Mouse (Mus musculus) Patski (cell line): ENCODE data around the gene Gm3233. TPM values are rescaled to one million over a fixed set of nuclear protein-coding genes. Genes with fewer than 3 reads are reported as not detected.
A peak's percentile ranks its signal among the peaks of the same experiment; 100 is the strongest.
"Not testable (repeated sequence)": the region's sequence is repeated elsewhere in the genome, so short reads cannot be mapped to it uniquely, and the experiment has no call there.

Experiments
- ATAC-seq: fragments of 100-300 bp; one replicate; pipeline ENCODE4 v1.8.0; 2021
- CTCF ChIA-PET: fragments of 350-600 bp; sonication (Branson Sonifier 250); formaldehyde crosslinking; loops from one replicate; lab custom pipeline; 2022; ENCODE audit warnings: inconsistent platforms; lab: Charles Lee
- POLR2A ChIA-PET: fragments of 350-600 bp; sonication (Branson Sonifier 250); formaldehyde crosslinking; loops from one replicate; lab custom pipeline; 2022; ENCODE audit warnings: antibody characterized with exemption, inconsistent platforms; lab: Charles Lee
- DNase-seq: peaks from one replicate; pipeline ENCODE4 v3.0.0-alpha.2; 2011; ENCODE audit warnings: low read depth, low spot score
- H3K27me3 ChIP-seq: fragments of 371-371 bp; one replicate; pipeline ENCODE4 v1.5.1; 2021
- CTCF ChIP-seq: fragments of 100-300 bp; IDR thresholded peaks from one replicate; pipeline ENCODE4 v1.5.1; 2021
- in situ Hi-C: fragments of 300-500 bp; cut with MboI; formaldehyde crosslinking; loops from 3 replicates; pipeline ENCODE4 v1.11.1; 2018; ENCODE audit warnings: low pct_unique_long_range_greater_than_20kb, mixed read lengths
- polyA plus RNA-seq: library from polyadenylated mRNA; unstranded; gene quantifications from one replicate; pipeline ENCODE4 v1.2.3, GENCODE M21; 2021

Gm3233 gene
- polyA plus RNA-seq, 1 experiment from 2014 or later = not detected

DNA sequence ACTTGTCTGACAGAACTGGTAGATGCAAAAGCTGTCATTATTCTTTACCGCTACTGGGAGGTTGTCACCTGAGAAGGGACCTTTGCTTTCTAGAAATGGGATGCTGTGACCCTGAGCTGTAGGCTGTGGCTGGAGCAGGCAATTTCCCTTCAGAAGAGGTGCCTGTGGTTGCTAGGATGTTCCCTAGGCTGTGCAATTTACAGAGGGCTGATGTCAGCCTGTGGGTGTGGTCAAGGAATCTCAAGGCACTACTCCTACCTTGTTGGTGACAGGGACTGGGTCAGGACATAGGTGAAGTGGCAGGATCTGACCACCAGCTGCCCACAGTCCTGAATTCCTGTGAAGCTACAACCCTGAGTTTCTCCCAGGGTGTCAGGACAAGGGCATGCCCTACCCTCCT lies 10.2 kb upstream of the Gm3233 start:
- in situ Hi-C loops = no loop called here
- DNase-seq = no peak
- TF ChIP-seq CTCF = no peak
- POLR2A ChIA-PET = no interaction called here
- H3K27me3 ChIP-seq = peaks cover 4% of the 10 kb centered on the region
- CTCF ChIA-PET = no interaction called here
- no peak for ATAC-seq

DNA sequence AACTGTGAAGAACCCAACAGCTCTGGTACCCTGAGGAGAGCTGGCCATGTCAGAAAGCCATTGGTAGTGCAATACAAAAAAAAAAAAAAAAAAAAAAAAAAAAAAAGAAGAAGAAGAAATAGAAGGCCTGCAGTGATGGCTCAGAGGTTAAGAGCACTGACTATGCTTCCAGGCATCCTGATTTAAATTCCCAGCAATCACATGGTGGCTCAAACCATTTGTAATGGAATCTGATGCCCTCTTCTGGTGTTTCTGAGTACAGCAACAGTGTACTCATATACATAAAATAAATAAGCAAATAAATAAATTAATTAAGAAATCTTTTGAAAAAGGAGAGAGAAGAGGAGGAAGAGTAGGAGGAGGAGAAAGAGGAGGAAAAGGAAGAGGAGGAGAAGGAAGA lies 6.0 kb downstream of the Gm3233 start:
- CTCF ChIA-PET = no interaction called here

DNA sequence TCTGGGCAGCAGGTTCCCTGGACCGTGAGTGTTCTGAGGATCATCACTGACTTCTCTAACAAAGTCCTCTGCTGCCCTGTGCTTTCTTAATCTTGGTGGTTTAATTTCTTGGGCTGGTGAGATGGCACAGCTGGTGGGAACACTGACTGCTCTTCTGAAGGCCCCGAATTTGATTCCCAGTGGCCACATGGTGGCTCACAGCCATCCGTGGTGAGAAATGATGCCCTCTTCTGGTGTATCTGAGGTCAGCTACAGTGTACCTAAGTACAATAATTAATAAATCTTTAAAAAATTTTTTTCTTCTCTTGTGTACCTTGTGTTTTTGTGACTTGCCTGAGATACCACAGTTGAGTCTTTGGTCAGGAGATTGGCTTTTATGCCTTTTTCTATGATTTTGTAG lies 7.2 kb downstream of the Gm3233 start:
- POLR2A ChIA-PET, CTCF ChIA-PET, H3K27me3 ChIP-seq, in situ Hi-C loops, DNase-seq, ATAC-seq: not testable (repeated sequence)

More for the DNA sequence above, 6.0 kb downstream of the Gm3233 start:
- in situ Hi-C loops = no loop called here
- no peak for TF ChIP-seq CTCF
- DNase-seq = no peak
- POLR2A ChIA-PET = interaction anchor here (0.7 kb wide), 1 partner anchor 163 kb away, joined by 5 read pairs; no protein-coding TSS in a partner anchor
- no peak for ATAC-seq
- H3K27me3 ChIP-seq = peaks cover 5% of the 10 kb centered on the region

DNA sequence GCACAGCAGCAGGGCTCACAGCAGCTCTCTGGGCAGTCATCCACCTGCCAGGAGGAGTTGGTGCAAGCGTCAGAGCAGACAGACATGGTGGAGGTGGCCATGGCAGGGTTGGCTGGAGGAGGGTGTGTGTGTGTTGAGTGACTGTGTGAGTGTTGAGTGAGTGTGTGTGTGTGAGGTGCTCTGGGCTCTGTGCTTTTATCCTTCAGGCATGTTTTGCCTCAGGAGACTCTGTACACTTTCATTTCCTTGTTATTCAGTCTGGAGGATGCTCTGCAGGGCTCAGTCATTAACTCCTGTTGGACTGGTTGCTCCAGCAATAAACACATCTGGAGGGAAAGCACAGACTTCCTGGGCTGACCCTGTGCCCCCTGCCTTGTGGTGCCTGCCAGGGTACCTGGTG lies 8.2 kb downstream of the Gm3233 start, which contains the start of gene Gm9736:
Gm9736 (minus strand) TSS at position 101 of the 400 bp plus-strand sequence.
- ATAC-seq, CTCF ChIA-PET, DNase-seq, POLR2A ChIA-PET, H3K27me3 ChIP-seq, in situ Hi-C loops: not testable (repeated sequence)

DNA sequence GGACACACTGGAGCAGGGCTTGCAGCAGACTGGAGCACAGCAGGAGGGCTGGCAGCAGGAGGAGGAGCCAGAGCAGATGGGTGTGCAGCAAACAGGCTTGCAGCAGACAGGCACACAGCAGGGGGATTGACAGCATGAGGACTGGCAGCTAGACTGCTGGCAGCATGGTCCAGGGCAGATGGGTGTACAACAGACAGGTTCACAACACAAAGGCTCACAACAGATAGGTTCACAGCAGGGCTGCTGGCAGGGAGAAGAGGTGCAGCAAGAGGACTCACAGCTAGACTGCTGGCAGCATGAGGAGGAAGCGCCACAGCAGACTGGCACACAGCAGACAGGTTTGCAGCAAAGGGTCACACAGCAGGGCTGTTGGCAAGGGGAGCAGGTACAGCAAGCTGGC lies 8.8 kb downstream of the Gm3233 start:
- CTCF ChIA-PET, H3K27me3 ChIP-seq, ATAC-seq, in situ Hi-C loops, DNase-seq, POLR2A ChIA-PET: not testable (repeated sequence)

DNA sequence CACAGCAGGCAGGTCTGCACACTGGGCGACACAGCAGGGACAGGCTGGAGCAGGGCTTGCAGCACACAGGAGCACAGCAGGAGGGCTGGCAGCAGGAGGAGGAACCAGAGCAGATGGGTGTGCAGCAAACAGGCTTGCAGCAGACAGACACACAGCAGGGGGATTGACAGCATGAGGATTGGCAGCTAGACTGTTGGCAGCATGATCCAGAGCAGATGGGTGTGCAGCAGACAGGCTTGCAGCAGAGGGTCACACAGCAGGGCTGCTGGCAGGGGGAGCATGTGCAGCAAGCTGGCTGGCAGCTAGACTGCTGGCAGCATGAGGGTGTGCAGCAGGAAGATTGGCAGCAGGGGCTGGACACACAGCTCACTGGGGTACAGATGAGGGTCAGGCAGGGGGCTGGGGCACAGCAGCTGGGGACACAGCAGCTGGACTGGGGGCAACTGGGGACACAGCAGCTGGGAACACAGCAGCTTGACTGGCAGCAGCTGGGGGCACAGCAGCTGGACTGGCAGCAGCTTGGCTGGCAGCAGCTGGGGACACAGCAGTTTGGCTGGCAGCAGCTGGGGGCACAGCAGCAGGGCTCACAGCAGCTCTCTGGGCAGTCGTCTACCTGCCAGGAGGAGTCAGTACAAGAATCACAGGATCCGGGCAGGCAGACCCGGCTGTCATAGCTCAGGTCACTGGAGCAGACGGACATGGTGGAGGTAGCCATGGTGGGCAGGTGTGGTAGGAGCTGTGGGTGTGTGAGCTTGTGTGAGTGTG lies 17.4 kb downstream of the Gm3233 start, which contains the start of gene Gm18596:
Gm18596 (minus strand) TSS at position 715 of the 765 bp plus-strand sequence.
- CTCF ChIA-PET, DNase-seq, ATAC-seq, POLR2A ChIA-PET, in situ Hi-C loops: not testable (repeated sequence)
- H3K27me3 ChIP-seq = peaks cover 26% of the 10 kb centered on the region

DNA sequence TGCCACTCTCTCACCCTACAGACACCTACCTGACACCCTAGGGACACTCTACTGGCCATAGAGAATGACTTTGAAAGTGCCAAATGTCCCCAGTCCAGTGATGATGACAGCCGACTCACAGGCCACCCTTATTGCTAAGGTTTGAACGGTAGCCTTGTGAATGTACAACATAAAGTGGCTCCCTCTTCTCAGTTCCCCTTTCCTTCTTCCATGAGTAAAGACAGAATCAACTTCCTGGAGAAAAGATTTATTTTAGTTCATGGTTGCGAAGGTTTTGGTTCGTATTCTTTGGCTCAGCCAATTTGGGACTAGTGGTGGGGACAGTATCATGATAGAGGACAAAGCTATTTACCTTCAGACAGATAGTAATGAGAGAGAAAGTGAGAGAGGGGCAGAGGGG lies 20.6 kb downstream of the Gm3233 start:
- POLR2A ChIA-PET = no interaction called here
- peaks cover 28% of the 10 kb centered on the region for H3K27me3 ChIP-seq
- DNase-seq = no peak
- CTCF ChIA-PET = interaction anchor here (1.2 kb wide), 1 partner anchor 14 kb away, joined by 3 read pairs; no protein-coding TSS in a partner anchor
- TF ChIP-seq CTCF = no peak
- in situ Hi-C loops = no loop called here
- ATAC-seq = no peak

DNA sequence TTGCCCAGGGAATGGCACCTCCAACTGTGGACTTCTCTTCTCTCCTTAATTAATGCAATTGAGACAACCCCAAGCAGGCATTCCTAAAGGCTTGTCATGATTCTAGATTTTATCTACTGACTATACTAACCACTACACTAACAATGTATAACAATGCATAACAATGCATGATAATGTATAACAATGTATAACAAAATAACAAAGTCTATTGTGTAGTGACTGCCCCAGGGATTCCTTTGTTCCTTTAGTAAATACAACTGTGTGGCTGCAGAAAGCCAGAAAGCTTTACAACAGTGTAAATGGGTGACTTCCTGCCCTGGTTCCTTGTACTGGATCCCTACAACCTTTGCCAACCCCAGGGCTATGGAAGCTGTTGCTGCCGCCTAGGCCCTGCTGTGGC lies 23.6 kb downstream of the Gm3233 start:
- DNase-seq (no peak), ATAC-seq (no peak)
- ChIA-PET POLR2A (no interaction called here), CTCF (interaction anchor here (1.2 kb wide), 1 partner anchor 9 kb away, joined by 3 read pairs; no protein-coding TSS in a partner anchor)
- in situ Hi-C loops = no loop called here
- peaks cover 18% of the 10 kb centered on the region for H3K27me3 ChIP-seq
- no peak for TF ChIP-seq CTCF

DNA sequence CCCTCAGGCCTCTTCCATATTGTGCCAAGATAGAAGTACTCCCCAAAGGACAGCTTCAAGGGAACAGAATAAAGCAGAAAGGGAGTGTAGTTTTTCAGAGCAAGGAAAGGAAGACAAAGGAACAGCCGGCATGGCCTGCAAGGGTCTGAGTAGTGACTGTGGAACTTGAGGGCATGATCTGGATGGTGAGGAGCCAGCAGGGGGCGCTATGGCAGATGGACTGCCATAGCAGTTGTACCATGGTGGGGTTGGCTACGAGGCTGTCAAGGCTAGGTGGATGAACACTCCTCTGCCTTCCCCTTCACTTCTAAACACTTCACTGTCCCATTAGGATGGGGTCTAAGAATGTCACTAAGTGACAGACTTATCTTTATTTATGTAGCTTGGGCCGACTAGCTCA lies 30.2 kb downstream of the Gm3233 start:
- ATAC-seq (no peak), DNase-seq (no peak)
- TF ChIP-seq CTCF = peak; percentile 45
- POLR2A ChIA-PET = no interaction called here
- peaks cover 31% of the 10 kb centered on the region for H3K27me3 ChIP-seq
- in situ Hi-C loops = no loop called here
- CTCF ChIA-PET = no interaction called here

DNA sequence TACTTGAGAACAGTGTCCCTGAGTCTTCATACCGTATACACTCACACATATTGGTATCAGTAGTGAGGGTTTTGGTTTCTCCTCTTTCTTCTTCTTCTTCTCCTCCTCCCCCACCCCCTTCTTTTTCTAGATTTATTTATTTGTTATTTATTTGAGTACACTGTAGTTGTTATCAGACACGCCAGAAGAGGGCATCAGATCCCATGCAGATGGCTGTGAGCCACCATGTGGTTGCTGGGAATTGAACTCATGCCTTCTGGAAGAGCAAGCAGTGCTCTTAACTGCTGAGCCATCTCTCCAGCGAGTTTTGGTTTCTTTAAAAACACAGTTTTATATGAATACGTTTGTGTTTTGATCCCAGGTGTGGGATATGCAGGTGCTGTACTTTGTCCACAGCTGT lies 31.2 kb downstream of the Gm3233 start:
- no peak for DNase-seq
- CTCF ChIA-PET = no interaction called here
- ATAC-seq = no peak
- peaks cover 31% of the 10 kb centered on the region for H3K27me3 ChIP-seq
- TF ChIP-seq CTCF = peak; percentile 42
- in situ Hi-C loops = no loop called here
- POLR2A ChIA-PET = no interaction called here

DNA sequence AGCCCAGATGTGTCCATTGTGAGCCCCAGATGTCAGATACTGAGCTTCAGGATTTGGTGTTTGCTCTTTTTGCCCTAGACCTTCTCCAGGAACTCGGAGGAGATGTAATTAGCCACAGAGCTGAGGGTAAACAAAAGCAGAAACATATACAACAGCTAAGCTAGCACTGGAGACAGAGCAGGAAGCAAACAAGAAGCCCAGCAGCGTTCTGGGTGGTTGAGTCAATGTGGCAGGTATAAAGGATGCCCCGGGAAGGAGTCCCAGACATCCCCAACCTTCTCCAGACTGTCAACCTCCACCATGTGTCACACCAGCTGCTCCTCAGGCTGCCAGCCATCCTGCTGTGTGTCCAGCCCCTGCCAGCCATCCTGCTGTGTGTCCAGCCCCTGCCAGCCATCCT lies 33.3 kb downstream of the Gm3233 start, which contains the start of gene Gm10100:
Gm10100 (plus strand) TSS at position 301 of the 400 bp plus-strand sequence.
- POLR2A ChIA-PET = no interaction called here
- no peak for TF ChIP-seq CTCF
- in situ Hi-C loops = no loop called here
- H3K27me3 ChIP-seq = peaks cover 41% of the 10 kb centered on the region
- no peak for DNase-seq
- CTCF ChIA-PET = no interaction called here
- no peak for ATAC-seq
